Mouse (Mus musculus) thymus, postnatal 36 days (tissue): ENCODE measurements at regions not wholly inside any gene's neighbourhood (a gene's known extent, or its start where the extent isn't known, plus 50 kb on each side); places are given as distances from the start of the nearest gene placed in this dataset.
A peak's percentile ranks its signal among the peaks of the same experiment; 100 is the strongest.

Experiments
- DNase-seq, 2 experiments: peaks; one replicate each; pipeline ENCODE4 v3.0.0; 2022; ENCODE audit warnings: mixed read lengths in 2 of 2

DNA sequence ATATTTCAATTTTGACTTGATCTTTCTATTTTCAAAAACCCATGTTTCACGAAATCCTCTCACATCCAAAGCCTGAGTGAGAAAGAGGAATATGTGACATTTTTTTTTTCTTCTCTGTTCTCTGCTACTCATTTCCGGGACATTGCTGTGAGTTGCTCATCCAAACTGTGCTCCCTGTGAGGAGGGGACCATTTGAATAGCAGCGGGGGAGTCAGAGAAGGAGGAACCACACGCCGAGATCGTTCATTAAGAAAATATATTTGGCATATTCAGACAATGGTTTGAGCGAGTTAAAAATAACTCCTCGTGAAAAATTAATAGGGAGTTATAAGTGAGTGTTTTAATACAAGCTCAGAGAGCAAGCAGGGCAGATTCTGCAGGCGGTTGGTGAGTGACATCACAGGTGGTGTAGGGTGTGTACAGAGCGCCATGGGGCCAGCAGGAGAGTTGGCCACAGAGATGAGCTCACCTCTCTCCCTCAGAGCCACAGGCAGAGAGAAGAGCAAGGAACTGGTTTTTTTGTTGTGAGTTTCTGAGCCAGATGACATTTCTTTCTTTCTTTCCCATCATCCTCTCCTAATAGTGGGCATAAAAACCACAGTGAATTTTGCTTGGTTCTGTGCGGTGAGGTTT is 54.4 kb upstream of the Calcoco1 start:
- DNase-seq, result no peak

- DNase-seq, result no peak
These were observed 58.6 kb upstream of the Calcoco1 start for GRCm38 (mm10) chr15:102780626-102781025.

- DNase-seq, result no peak
These were observed 61.2 kb upstream of the Calcoco1 start for GRCm38 (mm10) chr15:102782988-102783799.

GRCm38 (mm10) chr15:102785055-102785820 is 63.3 kb upstream of the Calcoco1 start:
- peak; percentile 19 to 27 for DNase-seq

DNA sequence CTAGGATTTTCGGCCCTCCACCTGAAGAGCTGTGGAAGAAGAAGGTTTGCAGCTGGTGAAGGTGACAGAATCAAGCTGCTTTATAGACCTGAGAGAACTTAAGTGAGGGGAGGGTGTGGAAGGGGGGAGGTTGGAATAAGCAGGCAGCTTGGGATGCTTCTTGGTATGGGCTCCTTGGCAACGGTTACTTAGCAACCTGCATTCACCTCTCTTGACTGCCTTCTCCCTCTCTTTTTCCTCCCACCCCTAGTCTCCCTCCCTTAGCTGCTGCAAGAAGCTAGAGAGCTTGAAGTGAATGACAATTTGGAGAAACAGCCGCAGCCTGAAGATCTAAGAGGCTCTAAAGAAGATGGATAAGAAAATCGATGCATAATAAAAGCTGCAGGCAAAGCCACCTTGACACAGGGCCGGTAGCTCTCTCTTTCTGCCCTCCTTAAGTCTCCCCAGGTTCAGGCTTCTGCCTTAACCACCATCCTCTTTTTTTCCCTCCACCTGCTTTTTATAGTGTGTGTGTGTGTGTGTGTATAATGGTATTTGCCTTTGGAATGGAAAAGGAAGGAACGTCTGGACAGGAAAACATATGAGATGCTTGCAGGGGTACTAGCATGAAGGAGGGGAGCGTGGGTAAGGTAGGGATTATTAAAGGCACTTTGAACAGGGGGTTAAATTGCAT is 67.0 kb upstream of the Calcoco1 start:
- DNase-seq, result no peak

DNA sequence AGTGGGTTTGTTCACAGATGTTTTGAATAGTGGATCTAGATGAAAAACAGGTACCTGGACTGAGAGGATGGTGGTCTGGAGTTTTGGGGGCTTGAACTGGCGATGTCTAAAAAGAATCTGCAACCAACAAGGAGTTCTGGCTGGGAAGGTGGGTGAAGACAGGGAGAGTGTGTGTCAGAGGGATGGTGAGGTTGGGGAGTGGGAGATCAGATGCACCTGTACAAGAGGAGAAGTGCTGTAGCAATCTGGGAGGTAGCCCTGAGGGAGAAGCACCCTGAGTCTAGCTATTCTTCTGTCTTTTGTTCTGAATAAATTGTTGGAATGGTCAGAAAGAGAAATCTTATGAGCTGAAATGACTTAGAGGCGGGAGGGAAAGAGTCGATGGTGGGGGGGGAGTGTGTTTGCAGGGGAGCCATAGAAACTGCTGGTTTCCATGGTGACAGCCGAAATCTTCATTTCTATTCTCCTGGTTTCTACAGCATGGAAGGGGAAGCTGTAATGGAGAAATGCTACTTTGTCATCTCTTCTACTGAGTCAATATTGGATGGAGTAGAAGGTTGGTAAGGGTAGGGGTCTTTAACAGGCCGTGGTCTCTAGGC is 75.1 kb upstream of the Calcoco1 start:
- DNase-seq, result no peak

DNA sequence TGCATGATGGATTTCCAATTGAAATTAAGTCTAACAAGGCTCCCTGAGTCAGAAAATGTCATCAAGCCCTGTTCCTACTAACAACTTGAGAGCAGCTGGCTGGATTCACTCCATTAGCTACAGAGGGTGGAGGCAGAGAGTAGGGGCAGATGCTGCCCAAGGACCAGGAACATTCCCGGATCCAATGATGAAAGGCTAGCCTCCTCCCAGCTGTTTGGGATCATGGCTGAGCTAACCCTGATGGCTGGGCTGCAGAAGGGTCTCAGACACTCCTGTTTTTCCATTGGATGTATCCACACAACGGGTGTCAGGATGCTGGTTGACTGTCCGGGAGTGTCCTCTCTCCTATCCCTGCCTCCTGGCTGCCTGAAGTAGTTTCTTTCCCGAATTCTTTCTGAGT is 78.1 kb upstream of the Calcoco1 start:
- no peak for DNase-seq

GRCm38 (mm10) chr15:102802265-102802813 is 80.4 kb upstream of the Calcoco1 start:
- no peak for DNase-seq

GRCm38 (mm10) chr15:102807353-102807752 is 85.4 kb upstream of the Calcoco1 start:
- no peak for DNase-seq

DNA sequence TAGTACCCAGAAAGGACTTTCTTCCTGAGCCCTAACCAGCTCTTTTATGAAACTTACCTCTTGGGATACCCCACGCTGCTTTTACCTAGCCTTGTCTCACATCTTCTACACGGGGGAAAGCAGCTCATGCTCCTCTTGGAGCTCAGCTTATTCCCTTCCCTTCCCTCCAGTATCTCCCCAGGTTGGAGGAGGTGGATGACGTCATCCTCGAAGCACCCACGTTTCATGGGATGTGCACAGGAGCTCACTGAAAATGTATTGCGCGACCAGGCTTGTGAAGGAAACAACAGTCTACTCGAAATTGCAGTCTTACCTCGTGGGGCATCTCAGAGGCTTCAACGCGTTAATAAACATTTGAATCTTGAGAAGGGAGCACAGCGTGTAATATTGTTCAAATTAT is 97.2 kb upstream of the Calcoco1 start:
- DNase-seq, result no peak

- no peak for DNase-seq
These were observed 81.2 kb upstream of the Hoxc13 start for GRCm38 (mm10) chr15:102839688-102840087.

DNA sequence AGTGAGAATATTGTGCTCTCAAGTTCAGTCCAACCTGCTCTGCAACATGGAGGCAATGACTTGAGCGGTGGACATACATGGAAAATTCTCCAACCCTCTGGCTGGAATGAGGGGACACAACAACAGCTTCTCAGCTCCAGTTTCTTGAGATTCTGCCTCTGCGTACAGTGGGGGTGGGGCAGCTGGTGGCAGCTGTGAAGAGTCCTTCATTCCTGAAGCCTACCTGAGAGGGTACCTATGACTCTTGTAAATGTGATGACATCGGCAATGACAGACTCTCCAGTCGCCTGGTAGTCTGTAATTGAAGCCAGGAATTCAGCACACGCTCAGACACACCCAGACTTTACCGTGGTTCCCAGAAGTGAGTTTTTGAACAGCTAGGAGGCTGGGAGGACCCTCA is 58.5 kb upstream of the Hoxc13 start:
- DNase-seq, result no peak

DNA sequence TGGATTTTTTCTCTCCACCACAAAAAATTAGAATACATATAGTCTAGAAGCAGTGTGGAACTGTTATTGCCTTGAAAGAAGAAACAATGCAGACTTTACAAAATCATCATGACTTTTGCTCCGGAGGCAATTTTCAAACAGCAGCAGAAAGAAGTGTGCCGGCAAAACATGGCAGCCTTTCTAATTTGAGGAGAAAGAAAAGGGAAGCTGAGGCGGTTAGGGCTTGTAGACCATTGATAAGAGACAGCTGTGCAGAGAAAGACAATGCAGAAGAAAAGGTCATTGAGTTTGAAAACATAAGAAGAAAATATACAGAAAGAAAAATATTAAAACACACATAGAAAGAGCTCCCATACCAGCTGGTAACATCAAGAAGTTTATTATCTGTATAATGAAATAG is 54.1 kb upstream of the Hoxc13 start:
- no peak for DNase-seq
